Mouse (Mus musculus) limb, embryonic 14.5 days (tissue): ENCODE results near the gene Nin. TPM values are rescaled to one million over a fixed set of nuclear protein-coding genes. Genes with fewer than 3 reads are reported as not detected.

Source experiments
- ATAC-seq: fragments of 200-750 bp; cut with Nextera tagmentation; 2 replicates; pipeline ENCODE4 v1.8.0; 2017; ENCODE audit warnings: low read depth, moderate number of reproducible peaks, moderate TSS enrichment; ENCODE audit not compliant: low FRiP score
- DNase-seq: peaks from one replicate; pipeline ENCODE4 v3.0.0-alpha.2; 2015; ENCODE audit warnings: low spot score
- H3K27ac ChIP-seq: fragments of 300-500 bp; sonication (generic); replicated peaks from 2 replicates; pipeline ENCODE4 v1.5.1; 2014; ENCODE audit warnings: low read depth, mild to moderate bottlenecking, low read length, moderate library complexity, mixed read lengths
- H3K27me3 ChIP-seq: fragments of 300-500 bp; sonication (generic); 2 replicates; pipeline ENCODE4 v1.6.1; 2014; ENCODE audit warnings: low read length, mixed read lengths; ENCODE audit not compliant: control insufficient read depth, insufficient read depth
- H3K36me3 ChIP-seq: fragments of 300-500 bp; sonication (generic); 2 replicates; pipeline ENCODE4 v1.6.1; 2014; ENCODE audit warnings: mild to moderate bottlenecking, low read length, moderate library complexity, mixed read lengths; ENCODE audit not compliant: control insufficient read depth, insufficient read depth
- H3K4me1 ChIP-seq: fragments of 300-500 bp; sonication (generic); 2 replicates; pipeline ENCODE4 v1.6.1; 2014; ENCODE audit warnings: antibody characterized with exemption, low read length, mixed read lengths; ENCODE audit not compliant: control insufficient read depth, insufficient read depth
- H3K4me2 ChIP-seq: fragments of 300-500 bp; sonication (generic); replicated peaks from 2 replicates; pipeline ENCODE4 v1.6.1; 2014; ENCODE audit warnings: low read depth, mild to moderate bottlenecking, low read length, moderate library complexity; ENCODE audit not compliant: severe bottlenecking
- H3K4me3 ChIP-seq: fragments of 300-500 bp; sonication (generic); replicated peaks from 2 replicates; pipeline ENCODE4 v1.5.1; 2014; ENCODE audit warnings: low read length
- H3K9ac ChIP-seq: fragments of 300-500 bp; sonication (generic); 2 replicates; pipeline ENCODE4 v1.6.1; 2014; ENCODE audit warnings: mild to moderate bottlenecking, low read depth, low read length, moderate library complexity; ENCODE audit not compliant: severe bottlenecking
- H3K9me3 ChIP-seq: fragments of 300-500 bp; sonication (generic); 2 replicates; pipeline ENCODE4 v1.6.1; 2016; ENCODE audit warnings: low read length; ENCODE audit not compliant: control insufficient read depth
- POLR2A ChIP-seq: fragments of 200-500 bp; IDR thresholded peaks from 2 replicates; pipeline ENCODE4 v1.8.0; 2012; ENCODE audit warnings: inconsistent platforms, mild to moderate bottlenecking, moderate library complexity, borderline replicate concordance; ENCODE audit not compliant: insufficient read depth, insufficient read length; ENCODE audit errors: extremely low read depth
- WGBS: fragments of 180-500 bp; shearing (Covaris S2); extraction: QIAGEN DNeasy Blood & Tissue Kit; methylation state at CpG from one replicate; pipeline ENCODE4 v1.1.7; 2014; 5-methylcytosine and 5-hydroxymethylcytosine counted together
- polyA plus RNA-seq, 2 experiments: library from polyadenylated mRNA; depleted of rRNA in 1 of 2; stranded (reverse) in 1 of 2; unstranded in 1 of 2; fragments of >200 nt; fragmentation: Nextera tagmentation in 1 of 2; extraction: Ambion mirVana in 1 of 2; gene quantifications; 2 replicates each; pipeline versions ENCODE4 v1.2.1 to v1.2.3; 2012 to 2014

The Nin gene
- polyA plus RNA-seq, 2 experiments: 13.7 to 16.9 TPM

DNA sequence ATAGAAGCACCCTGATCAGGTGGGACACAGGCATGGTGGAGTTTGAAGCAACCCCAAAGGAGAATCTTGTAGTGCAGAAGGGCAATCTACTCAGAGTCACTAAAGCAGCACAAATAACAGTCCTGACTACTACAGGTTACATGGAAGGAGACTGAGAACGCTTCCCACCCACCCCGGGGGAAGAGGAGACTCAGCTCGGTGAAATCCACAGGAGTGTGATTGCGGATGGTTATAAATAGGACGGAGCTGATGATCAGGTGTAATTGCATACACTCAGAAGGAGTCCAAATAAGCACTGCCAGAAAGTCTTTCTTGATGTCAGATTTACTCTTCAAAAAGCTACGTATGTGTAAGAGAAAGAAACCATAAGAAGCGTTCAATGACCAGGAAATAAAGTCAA lies 15.6 kb downstream of the Nin start:
- no peak for DNase-seq
- H3K4me2 ChIP-seq: no peak overlapping the region
- no peak for TF ChIP-seq POLR2A
- H3K36me3 ChIP-seq: peaks cover 4% of the 10 kb centered on the region
- H3K27me3 ChIP-seq: no peaks in the 10 kb centered on the region
- no peak overlapping the region for H3K9ac ChIP-seq
- WGBS: 88% methylated on average over 7 of the region's 7 CpGs
- no peaks in the 10 kb centered on the region for H3K9me3 ChIP-seq
- H3K4me1 ChIP-seq: no peaks in the 10 kb centered on the region
- no peak for ATAC-seq
- no peak overlapping the region for H3K27ac ChIP-seq
- H3K4me3 ChIP-seq: no peak overlapping the region

DNA sequence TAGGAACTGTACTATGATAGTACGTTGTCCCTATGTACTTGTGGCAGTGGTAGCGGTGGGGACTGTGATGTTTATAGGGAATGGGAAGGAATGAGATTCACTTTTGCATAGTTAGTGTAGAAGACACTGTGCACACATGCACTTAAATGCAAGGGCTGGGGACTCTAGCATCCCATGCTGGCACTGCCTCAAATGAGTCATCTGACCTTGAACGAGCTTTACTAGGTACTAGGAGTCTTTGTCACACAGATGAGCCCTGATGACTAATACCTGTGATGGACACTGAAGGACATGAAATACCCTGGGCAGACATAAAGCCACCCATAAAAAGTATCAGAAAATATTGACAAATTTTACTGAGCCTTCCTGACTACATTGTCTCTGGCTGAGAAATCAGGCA lies 16.2 kb downstream of the Nin start:
- no peak overlapping the region for H3K9ac ChIP-seq
- no peaks in the 10 kb centered on the region for H3K4me1 ChIP-seq
- peaks cover under 1% of the 10 kb centered on the region; the same call in 1 of the 2 replicates for H3K36me3 ChIP-seq
- ATAC-seq: no peak
- H3K4me2 ChIP-seq: no peak overlapping the region
- no peak overlapping the region for H3K27ac ChIP-seq
- no peaks in the 10 kb centered on the region for H3K27me3 ChIP-seq
- no peak for TF ChIP-seq POLR2A
- H3K9me3 ChIP-seq: no peaks in the 10 kb centered on the region
- H3K4me3 ChIP-seq: no peak overlapping the region
- WGBS: 90% methylated on average over 3 of the region's 3 CpGs
- DNase-seq: no peak

DNA sequence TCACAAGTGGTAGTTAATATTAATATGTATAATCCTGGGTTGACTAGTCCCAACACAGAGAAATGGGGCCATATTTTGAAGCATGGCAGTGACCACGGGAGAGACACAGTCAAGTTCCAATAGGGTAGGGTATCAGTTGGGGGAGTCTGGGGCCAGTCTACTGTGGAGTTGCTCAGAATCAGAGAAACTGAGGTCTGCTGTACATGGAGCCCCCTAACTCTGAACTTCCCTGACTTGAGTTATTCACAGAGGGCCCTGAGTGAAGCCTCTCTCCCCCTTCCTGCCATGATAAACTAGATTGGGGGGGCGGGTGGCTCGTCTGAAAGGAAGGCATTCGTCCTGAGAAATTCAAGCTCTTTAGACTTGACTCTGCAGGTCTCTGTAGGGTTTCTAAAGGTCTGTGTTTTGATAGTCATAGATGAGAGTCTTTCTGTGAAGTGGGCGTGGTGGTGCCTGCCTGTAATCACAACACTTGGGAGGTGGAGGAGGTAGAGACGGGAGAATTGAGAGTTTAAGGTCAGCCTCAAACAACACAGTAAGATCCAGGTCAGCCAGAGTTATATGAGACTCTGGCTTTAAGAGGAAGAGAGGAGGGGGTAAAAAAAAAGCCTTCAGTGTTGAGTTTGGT lies 20.1 kb downstream of the Nin start:
- 75% methylated on average over 6 of the region's 6 CpGs for WGBS
- no peak for TF ChIP-seq POLR2A
- no peaks in the 10 kb centered on the region for H3K36me3 ChIP-seq
- no peaks in the 10 kb centered on the region for H3K27me3 ChIP-seq
- ATAC-seq (no peak), DNase-seq (no peak)
- no peaks in the 10 kb centered on the region for H3K9me3 ChIP-seq
- H3K4me2 ChIP-seq: no peak overlapping the region
- H3K9ac ChIP-seq: no peak overlapping the region
- H3K4me1 ChIP-seq: peaks cover 6% of the 10 kb centered on the region; the same call in 1 of the 2 replicates
- no peak overlapping the region for H3K27ac ChIP-seq
- H3K4me3 ChIP-seq: no peak overlapping the region

DNA sequence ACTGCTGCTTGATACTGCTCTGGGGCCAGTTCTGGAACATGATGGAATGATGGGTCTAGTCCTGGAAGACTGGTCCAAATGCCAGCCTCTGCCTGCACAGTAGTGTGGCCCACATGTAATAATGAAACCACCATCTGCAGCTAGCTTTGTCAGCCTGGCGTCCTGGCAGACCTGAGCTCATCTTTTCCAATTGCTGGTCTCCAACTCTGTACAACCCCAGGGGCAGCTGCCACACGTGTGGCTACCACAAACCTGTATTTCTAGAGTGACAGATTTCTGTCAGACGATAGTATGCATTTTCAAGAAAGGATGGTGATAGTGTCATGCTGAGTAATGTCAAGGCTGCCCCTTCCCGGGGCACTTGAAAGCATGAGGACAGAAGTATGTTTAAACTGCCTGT lies 25.2 kb downstream of the Nin start:
- Histone ChIP-seq H3K27ac (no peak overlapping the region), H3K36me3 (no peaks in the 10 kb centered on the region; the same call in 1 of the 2 replicates), H3K9ac (no peak overlapping the region), H3K4me2 (no peak overlapping the region), H3K27me3 (no peaks in the 10 kb centered on the region), H3K4me1 (peaks cover 6% of the 10 kb centered on the region; the same call in 1 of the 2 replicates), H3K4me3 (no peak overlapping the region), H3K9me3 (no peaks in the 10 kb centered on the region)
- no peak for DNase-seq
- no peak for TF ChIP-seq POLR2A
- no peak for ATAC-seq
- WGBS: 88% methylated on average over 4 of the region's 4 CpGs

DNA sequence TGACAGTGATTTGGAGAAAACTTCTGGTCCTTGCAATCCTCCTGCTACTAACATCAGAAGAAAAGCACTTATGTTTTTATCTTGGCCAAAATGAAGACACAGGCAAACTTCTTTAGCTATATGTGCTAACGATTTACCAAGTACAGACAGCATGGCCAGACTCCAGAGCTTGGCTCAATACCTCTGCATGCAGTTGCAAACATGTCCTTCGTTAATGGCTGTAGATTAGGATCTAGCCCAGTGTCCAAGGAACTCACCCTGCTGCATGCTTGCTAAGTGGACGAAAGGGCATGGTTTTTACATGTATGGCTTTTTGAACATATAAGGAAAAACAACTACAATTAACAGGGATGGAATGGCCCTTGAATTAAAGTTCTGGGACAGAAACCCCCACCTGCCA lies 28.2 kb downstream of the Nin start:
- no peak overlapping the region for H3K27ac ChIP-seq
- DNase-seq (no peak), ATAC-seq (no peak)
- H3K27me3 ChIP-seq: no peaks in the 10 kb centered on the region
- H3K4me3 ChIP-seq: no peak overlapping the region
- H3K9me3 ChIP-seq: no peaks in the 10 kb centered on the region
- no peak overlapping the region for H3K9ac ChIP-seq
- WGBS: 81% methylated on average over 3 of the region's 3 CpGs
- H3K4me1 ChIP-seq: no peaks in the 10 kb centered on the region
- no peak for TF ChIP-seq POLR2A
- no peak overlapping the region for H3K4me2 ChIP-seq
- H3K36me3 ChIP-seq: no peaks in the 10 kb centered on the region; the same call in 1 of the 2 replicates
